Mouse (Mus musculus) adrenal gland, postnatal 14 days (tissue): ENCODE data around the gene Vamp4. TPM values are rescaled to one million over a fixed set of nuclear protein-coding genes. Genes with fewer than 3 reads are reported as not detected.
A peak's percentile ranks its signal among the peaks of the same experiment; 100 is the strongest.
"Not testable (repeated sequence)": the region's sequence is repeated elsewhere in the genome, so short reads cannot be mapped to it uniquely, and the experiment has no call there.

Source experiments
- DNase-seq: peaks from one replicate; pipeline ENCODE4 v3.0.0; 2021; ENCODE audit warnings: mixed read lengths
- total RNA-seq: library from RNA; stranded (reverse); gene quantifications from 2 replicates; pipeline ENCODE4 v1.2.3, GENCODE M21; 2021

Gene Vamp4
- total RNA-seq, 1 experiment from 2014 or later, result 30.9 TPM

DNA sequence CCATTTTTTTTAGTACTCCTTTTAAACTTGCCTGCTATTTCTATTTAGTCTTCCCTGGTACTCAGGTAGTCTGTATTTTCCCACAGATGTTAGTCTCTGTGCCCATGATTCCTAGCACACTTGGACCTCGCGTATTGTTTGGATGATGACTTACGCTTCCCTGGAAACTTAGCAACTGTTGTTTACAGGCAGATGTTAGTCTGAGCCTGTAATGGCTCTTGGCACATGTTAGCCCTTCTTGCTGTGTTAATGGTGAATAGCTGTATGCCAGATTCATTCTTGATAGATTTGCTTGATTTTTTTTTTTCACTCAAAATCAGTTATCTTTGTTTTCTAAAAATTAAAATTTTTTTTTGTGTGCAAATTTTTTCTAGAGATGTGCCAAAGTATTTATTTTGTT lies 18.3 kb downstream of the Vamp4 start:
- DNase-seq, result no peak

DNA sequence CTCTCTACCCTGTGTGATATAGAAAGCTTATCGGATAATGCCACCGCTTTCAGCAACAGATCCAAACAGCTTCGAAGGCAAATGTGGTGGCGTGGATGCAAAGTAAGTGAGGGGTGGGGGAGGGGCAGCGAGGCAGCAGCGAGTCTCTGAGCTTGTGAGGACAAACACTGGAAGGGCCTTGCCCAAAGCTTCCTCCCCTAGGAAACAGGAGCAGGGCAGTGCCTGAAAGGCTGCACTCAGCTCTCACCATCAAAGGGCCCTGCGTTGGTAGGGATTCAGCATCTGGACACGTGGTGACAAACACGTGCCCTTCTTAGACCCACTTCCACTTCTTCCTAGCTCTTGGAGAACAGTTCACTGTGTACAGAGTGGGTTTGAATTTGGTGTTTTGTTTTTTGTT lies 19.1 kb downstream of the Vamp4 start:
- DNase-seq, result peak; percentile 11

DNA sequence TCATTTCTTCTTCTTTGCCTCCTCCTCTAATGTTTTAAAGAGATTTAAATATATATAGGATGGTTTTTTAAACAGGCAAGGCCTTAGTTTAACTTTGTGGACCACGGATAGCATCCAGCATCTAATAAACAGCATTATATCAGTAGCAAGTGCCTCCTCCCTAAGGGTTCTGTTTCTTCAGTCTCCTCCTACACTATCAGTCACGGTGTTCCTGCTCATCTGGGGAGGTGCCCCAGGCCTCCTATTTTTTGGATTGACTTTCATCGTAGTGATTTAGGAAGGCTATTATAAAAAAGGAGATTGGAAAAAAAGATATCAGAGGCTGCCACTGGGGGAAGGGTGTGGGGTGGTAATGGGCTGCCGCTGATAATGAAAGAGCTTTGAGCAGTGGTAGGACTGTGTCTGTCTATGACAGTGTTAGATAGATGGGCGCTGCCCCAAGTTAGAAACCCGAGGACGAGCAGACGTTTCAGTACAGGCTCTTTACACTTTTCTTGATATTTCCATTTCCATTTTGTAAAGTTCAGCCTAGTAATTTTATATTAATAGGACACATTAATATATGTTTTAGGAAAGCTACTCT lies 20.2 kb downstream of the Vamp4 start:
- no peak for DNase-seq

DNA sequence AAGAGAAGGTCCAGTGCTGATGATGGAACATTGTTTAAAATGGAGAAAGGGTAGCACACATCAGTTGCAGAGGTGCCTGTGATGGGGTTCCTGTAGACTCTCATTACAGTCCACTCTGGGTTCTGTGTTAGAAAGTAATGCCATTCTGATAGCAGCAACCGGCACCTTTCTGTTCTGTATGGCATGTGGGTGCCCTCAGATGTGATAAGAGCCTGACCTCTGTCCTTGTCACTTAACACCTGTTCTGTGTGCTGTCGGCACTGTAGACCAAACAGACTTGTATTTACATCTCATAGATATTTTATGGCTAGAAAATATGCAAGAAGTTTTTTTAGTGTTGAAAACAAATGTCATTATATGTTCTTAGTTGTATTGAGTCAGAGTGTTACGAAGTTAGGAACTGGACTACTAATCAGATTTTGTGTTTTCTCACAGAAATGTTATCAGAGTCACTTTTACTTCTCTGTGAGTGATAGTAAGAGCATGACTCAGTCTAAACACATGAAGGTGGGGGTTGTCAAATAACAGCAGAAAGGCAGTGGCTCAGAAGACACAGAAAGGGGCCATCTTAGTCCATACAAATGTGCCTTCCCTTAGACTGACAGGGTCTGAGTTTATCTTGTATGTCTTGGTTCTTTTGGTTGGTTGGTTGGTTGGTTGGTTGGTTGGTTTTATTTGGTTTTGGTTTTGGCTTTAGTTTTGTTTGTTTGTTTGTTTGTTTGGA lies 27.2 kb downstream of the Vamp4 start:
- no peak for DNase-seq

DNA sequence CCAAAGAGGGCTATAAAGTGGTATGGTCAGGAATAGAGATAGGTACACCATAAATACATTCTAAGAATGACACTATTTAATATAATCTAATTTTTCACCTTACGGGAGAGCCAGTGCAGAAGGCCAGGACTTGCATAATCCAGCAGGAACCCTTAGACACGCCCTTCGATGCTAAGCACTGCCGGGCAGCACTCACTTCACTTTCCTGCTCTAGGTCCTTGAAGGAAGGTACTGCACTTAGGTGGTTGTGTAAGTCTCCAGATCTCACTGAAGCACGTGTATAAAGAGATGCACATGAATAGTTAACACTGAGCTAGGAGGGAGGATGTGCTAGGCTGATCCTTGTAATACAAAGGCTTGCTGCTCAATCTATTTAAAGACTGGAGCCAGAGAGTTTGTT lies 29.3 kb downstream of the Vamp4 start:
- no peak for DNase-seq

DNA sequence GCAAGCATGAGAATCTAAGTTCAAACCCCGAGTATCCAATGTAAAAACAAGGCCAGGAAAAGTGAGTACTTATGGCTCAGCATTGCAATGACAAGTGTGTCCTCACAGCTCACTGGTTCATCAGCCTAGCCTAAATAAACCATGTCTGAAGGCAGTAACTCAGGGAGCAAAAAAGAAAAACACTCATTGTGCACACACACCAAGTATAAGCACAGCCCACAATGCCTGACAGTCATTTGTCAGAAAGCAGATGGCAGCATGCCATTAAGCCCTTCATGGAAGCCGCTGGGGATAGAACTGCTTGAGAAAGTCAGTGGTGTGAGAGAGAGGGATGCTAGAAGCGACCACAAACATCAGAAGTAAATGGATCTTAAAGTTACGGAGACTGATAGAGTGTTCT lies 31.0 kb downstream of the Vamp4 start:
- peak; percentile 11 for DNase-seq

DNA sequence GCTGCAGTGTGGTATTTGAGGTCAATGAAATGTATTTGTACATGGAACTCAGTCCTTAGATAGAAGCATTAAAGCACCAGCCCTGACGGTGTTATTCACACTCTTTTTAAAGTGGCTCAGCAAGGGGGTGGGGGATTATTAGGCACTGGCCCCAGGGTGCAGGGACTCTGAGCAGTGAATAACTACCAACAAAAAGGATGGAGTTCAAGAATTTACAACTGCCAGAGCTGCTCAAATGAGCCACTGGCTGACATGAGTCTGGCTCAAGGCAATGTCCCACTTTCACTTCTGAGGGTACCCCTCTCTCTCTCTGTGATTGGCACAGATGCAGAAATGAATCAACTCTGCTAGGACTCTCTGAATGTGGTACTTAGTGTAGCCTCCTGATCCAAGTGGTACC lies 37.8 kb downstream of the Vamp4 start:
- DNase-seq, result no peak

DNA sequence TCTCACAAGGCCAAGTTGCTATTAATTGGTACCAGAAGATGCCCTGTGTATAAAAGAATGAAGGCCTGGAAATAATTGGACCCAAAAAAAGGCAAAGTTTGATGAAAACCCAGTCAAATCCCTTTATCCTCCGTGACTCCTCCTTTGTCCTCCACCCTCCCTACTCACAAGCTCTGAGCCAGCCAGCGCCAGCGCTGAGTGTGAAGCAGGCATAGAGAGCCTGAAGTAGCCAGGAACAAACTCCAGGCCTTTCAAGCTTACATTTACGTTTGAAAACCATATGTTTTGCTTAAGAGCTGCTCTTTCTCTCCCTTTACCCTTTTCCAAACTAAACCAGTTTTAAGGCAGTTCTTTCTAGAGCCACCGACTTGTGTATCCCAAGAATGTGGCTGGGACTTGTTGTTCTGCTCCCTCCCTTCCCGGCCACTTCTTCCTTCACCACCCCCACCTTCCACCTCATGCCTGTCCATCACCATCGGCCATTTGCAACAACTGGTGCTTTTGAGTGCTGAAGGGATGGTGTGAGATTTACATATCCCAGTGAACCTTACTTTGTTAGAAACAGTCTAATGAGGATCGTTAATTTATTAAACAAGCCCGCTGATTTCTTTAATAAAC lies 39.4 kb downstream of the Vamp4 start:
- DNase-seq, result peak; percentile 25

DNA sequence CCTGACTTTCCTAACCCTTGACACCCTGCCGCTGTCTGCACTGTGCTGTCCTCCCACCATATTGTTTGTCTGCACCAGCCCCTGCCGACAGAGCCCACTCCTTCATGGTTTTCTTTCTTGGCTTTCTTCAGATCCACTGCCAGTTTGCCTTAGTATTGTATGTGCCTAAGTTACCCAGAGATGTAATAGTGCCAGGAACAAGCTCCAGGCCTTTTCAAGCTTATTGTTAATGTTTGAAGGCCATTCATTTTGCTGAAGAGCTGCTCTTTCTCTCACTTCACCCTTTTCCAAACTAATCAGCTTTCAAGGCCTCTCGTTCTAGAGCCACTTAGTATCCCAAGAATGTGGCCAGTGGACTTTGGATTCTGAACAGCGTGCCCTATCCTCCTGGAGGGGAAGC lies 40.9 kb downstream of the Vamp4 start:
- no peak for DNase-seq

DNA sequence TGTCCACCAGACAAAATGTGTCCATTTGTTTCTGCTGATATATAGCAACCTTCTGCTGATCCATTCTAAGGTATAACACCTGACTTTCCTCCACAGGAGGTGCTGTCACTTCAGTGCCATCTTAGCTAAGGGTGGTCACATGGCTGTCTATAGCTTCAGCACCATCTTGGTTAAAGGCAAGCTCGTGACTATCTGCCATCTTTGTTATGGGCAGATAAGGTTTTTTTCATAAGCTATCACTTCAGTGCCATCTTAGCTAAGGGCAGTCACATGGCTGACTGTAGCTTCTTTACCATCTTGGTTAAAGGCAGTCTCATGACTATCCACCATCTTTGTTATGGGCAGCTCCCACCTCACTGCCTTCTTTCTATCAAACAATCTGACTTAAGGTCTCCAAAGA lies 45.2 kb downstream of the Vamp4 start:
- DNase-seq, result no peak

DNA sequence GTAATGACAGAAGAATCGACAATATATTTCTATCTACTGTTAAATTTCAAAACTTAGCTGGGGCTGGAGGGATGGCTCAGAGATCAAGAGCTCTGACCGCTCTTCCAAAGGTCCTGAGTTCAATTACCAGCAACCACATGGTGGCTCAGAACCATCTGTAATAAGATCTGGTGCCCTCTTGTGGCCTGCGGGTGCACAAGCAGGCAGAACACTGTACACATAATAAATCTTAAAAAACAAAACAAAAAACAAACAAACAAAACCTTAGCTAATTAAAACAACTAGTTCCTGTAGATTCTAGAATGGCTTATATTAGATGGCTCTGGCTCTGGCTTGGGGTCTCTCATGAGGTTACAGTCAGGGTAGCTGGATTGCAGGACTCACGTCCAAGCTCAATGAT lies 50.2 kb downstream of the Vamp4 start:
- no peak for DNase-seq

DNA sequence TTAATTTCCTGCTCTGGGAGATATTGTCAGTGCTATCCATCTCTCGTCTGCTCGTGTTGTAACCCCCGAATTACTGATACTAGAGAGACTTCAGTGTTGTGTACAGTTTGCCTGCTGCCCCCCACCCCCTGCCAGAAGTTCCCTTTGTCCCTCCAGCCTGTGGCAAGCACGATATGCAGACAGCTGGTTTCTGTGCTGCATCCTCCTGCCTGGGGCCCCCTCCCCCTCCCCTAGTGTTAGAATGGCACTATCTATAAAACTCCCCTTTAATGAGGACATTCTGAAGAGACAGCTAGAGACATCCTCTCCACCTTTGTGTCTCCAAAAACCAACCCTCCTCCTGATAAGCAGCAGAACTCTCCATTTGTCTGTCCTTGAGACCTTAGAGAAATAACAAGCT lies 53.6 kb downstream of the Vamp4 start:
- DNase-seq, result no peak

DNA sequence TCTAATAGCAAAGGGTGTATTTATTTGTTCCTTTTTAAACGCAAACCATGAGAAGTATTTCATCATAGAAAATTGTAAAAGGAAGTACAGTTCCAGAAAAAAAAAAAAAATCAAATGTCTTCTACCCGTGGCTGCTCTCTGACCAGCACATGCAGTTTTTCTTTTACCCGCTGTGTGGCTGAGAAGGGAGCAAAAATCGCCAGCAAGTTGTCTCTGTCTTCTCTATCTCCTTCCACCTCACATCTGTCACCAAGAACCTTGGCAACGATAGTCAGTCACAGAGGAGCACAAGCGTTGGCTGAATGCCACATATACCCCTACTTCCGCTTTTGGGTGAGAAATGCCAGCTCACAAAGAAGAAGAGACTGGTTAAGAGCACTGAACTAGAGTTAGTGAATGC lies 54.9 kb downstream of the Vamp4 start:
- DNase-seq, result peak; percentile 38

DNA sequence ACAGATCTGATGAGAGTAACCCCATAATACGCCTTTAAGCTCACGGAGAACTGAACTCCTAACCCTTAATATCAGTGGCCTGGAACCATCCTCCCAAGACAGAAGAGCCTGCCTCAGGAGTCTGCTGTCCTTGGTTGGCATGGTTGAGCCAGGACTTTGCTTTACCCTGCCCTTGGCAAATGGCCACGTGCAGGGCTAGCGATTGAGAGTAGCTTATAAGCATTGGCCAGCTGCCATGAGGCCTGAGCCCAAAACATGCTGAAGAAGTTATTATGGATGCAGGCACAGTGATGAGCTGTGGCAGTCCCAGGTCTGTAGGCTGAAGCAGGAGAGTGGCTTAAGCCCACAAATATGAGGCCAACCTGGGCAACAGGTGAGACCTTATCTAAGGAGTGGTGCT lies 57.5 kb downstream of the Vamp4 start:
- DNase-seq, result not testable (repeated sequence)

DNA sequence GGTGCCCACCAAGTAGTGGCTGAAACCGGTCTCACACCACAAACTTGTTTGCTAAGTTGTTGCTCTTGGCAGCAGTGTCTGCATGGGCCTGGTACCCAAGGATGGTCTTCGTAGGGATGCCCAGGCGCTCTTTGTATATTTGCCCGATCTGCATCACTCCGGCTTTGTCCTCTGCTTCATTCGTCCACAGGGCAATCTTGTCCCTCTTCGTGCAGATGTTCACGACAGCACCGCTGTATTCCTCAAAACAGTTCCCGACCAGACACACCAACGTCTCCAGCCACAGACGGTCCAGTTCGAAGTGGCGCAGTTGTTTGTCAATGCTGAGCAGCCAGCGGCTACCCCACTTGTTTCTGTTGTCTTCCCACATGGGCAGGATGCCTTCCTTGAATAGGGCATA lies 58.0 kb downstream of the Vamp4 start:
- DNase-seq, result not testable (repeated sequence)

DNA sequence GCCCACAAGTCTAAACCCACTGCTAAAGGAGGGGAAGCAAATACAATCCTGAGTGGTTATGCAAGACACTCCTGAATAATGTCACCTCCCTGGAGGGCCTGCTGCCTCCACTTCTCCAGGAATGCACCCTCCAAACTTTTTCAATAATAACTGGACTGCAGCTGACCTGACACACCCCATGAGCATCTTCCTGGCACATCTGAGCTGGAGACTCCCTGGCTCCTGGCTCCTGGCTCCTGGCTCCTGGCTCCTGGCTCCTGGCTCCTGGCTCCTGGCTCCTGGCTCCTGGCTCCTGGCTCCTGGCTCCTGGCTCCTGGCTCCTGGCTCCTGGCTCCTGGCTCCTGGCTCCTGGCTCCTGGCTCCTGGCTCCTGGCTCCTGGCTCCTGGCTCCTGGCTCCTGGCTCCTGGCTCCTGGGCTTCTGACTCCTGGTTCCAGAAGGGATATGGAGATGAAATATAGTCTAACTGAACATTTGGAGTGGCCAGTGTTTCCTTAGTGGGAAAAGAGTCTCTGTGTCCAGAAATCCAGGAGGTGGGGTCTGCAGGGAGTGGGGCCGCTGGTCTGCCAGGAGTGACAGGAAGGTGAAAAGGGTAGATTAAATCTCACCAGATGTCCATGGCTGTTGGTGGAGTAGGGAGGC lies 65.1 kb downstream of the Vamp4 start:
- DNase-seq, result not testable (repeated sequence)

DNA sequence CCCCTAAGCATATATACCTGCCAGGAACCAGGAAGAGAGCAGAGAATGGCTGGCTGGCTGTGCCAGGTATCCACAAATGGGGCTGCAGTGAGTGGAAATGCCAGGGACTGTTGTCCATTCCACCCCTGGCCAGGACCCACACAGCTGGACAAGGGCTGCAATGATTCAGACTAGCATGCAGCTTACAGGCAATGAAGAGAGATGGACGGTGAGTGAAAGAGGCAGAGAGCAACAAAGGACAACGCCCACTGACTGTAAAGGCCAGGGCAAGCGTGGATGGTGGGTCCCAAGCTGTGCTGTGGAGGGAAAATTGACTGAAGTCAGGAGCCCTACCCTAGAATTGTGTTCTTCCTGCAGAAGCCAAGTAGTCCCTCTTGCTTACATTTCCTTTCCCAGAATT lies 66.2 kb downstream of the Vamp4 start:
- no peak for DNase-seq

DNA sequence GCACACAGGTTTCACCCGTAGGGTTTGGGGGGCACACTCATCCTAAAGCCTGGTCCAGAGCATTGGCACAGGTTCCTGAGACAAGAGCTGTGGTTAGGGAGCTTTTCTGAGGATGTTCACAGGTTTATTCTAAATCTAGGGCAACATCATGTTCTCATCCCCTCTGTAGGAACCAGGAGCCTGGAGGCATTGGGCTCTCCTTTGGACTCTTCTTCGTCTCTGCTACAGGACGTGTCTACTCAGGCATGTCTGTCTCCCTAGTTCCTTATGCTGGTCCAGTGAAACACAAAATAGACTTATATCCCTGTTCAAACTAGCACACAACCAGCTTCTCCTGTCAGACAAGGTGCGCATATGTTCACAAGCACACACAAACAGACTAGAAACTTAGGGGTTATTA lies 68.2 kb downstream of the Vamp4 start:
- DNase-seq, result no peak

DNA sequence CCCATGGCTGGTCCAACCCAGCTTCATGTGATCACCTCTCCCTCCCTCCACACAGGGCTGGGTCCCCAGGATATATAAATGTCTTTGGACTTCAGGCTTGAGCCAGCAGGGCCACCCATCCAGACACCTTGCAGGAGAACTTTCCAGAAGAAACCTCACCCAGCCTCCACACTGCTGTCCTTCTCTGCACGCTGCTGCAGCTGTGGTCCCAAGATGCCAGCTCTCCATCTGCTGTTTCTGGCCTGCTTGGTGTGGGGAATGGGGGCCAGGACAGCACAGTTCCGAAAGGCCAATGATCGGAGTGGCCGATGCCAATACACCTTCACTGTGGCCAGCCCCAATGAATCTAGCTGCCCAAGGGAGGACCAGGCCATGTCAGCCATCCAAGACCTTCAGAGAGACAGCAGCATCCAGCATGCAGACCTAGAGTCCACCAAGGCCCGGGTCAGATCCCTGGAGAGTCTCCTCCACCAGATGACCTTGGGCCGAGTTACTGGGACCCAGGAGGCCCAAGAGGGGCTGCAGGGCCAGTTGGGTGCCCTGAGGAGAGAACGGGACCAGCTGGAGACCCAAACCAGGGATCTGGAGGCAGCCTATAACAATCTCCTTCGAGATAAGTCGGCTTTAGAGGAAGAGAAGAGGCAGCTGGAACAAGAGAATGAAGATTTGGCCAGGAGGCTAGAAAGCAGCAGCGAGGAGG lies 68.9 kb downstream of the Vamp4 start, which contains the start of gene Myoc:
TSS of gene Myoc (plus strand) at position 105 of the 700 bp plus-strand sequence.
- no peak for DNase-seq

DNA sequence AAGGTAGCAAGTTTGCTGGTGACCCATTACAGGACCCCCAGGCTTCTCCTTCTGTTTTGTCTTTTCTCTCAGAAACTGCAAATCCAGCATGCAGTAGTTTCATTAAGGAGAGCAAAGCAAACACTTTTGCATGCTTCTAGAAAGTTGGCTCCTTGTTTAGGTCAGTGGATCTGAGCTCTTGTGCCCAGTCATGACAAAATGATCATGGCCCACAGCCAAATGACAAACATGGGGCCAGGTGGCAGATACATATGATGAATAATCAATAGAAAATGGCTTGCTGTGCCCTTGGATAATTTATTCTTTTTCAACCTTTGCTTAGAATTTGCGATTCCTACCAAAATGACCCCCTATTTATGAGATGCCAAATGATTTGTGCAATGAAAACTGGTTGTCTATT lies 69.5 kb downstream of the Vamp4 start:
- no peak for DNase-seq

DNA sequence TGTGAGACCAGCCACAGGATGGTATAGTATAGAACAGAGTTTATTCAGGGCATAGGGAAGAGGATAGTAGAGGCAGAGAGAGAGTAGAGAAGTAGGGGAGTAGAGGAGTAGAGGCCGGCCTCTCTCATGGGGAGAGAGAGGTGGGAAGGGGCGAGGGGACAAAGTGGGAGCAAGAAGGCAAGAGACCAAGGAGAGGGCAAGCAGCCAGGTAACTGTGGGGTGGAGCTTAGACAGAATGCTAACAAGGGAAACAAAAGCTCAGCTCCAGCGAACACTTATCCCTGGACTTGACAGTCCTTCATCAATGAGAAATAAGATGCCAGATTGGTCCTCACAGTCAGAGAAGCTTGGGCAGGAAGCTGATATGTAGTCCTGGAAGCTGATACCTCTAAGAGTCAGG lies 72.3 kb downstream of the Vamp4 start:
- DNase-seq, result no peak

DNA sequence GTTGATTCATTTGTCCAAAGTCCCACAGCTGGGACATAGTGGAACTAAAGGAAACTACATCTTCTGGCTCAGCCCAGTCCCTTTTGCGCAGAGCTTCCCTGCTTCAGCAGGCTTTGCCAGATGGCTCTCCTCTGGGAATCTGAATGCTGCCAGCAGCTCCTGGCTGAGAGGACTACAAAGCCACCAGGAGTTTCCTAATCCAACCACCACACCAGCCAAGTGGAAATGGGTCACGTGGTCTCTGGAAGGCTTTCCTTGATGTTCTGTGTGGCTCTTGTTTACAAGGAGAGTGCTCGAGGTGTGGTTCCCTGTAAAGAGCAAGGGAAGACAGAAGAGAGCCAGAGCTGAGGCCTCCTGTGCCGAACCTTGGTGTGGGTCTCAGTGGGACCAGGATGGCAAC lies 73.4 kb downstream of the Vamp4 start:
- peak; percentile 81 for DNase-seq
